Mouse (Mus musculus): ENCODE measurements around the gene Cenpb.

Gene Cenpb

GRCm38 (mm10) chr2:131200710-131201109, 20.8 kb upstream of the Cenpb start:
- DNase-seq (ENCODE audit: low read depth), result no peak

- no peak for DNase-seq (ENCODE audit: low read depth)
Observed at GRCm38 (mm10) chr2:131196606-131197316, 16.9 kb upstream of the Cenpb start.

DNA sequence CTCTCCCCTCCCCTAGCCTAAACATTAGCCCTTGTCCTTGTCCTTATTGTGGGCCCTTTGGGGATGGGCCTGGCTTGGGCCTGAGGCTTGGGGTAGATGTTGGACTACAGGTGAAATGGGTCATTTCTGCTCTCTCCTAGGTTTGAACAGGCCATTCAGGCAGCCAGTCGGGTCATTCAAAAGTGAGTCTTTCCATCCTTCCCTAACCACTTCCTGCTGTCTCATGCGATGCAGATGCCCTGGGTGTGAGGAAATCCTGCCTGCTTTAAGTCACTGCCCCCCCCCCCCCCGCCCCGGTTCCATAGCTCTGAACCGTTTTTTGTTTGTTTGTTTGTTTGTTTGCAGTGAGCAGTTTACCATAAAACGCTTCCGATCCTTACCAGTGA, 11.1 kb upstream of the Cenpb start:
- DNase-seq (ENCODE audit: low read depth), result peak; percentile 37

DNA sequence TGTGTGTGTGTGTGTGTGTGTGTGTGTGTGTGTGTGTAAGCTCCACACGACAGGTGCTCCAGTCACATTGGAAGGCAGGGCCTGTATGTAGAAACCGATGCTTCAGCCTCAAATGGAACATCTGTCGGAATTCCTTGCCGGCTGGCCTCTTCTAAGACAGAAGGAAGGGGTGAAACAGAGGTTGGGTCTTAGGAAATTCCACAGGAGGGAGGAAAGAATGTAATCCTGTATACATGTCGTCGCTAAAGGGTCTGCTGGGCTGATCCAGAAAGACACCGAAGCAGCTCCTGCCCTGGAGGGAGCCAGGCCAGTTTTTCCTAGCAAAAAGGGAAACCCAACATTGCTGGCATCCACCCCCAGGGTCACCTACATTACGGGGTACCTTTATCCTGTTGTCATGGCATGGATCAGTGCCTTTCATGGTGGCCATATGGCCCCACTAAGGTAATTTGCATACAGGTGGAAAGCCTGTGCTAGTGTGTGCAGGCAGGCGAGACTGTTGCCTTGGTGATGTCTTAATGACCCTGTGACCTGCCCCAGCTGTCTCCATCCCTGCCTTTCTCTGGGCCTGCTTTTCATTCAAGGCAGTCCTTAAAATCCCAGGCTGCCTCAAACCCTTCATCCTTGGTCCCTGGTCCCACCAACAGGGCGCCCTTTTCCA, 10.6 kb upstream of the Cenpb start:
- no peak for DNase-seq (ENCODE audit: low read depth)

GRCm38 (mm10) chr2:131189521-131190309, 9.8 kb upstream of the Cenpb start:
- peak; percentile 62 for DNase-seq (ENCODE audit: low read depth)

GRCm38 (mm10) chr2:131188311-131188710, 8.4 kb upstream of the Cenpb start:
- DNase-seq (ENCODE audit: low read depth), result peak; percentile 61

- DNase-seq (ENCODE audit: low read depth), result peak; percentile 33
Observed at GRCm38 (mm10) chr2:131187602-131187922, 7.7 kb upstream of the Cenpb start.

- peak; percentile 86 for DNase-seq (ENCODE audit: low read depth)
Observed at GRCm38 (mm10) chr2:131186771-131187601, 7.1 kb upstream of the Cenpb start, which contains the start of the genes Cdc25b and Spef1. Cdc25b (plus strand) TSS chr2:131186949. Spef1 (minus strand) TSS chr2:131187282.

- DNase-seq (ENCODE audit: low read depth), result no peak
Observed at GRCm38 (mm10) chr2:131186343-131186742, 6.5 kb upstream of the Cenpb start.

DNA sequence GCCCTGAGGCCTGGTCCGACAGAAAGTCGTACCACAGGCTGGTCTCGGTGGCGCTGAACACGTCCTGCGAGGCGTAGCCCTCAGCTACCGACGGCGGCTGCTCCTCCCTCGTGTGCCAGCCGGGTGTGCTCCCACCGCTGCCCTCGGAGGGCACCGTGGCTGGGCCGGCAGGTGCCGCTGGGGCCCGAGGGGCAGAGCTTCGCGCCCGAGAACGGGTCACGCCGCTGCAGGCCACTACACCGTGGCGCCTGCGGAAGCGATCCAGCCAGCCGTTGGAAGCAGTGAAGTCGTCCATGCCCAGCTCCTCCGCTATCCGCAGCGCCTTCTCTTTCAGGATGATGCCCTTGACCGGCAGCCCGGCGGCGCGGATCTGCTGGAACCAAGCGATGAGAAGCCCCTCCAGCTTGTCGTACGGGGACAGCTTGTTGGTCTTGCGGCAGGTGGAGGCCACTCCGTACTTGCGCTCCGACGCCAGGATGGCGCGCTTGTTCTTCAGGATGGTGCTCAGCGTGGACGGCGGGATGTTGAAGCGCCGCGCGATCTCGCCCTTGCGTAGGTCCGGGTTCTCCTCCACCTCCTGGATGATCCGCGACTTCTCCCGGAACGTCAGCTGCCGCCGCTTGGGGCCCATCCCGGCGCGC, 501 bp downstream of the Cenpb start:
- peak; percentile 62 for DNase-seq (ENCODE audit: low read depth)

GRCm38 (mm10) chr2:131178828-131179245, 1.0 kb downstream of the Cenpb start:
- DNase-seq (ENCODE audit: low read depth), result no peak

GRCm38 (mm10) chr2:131177932-131178331, 1.9 kb downstream of the Cenpb start:
- DNase-seq (ENCODE audit: low read depth), result no peak

- no peak for DNase-seq (ENCODE audit: low read depth)
Observed at GRCm38 (mm10) chr2:131176491-131176890, 3.4 kb downstream of the Cenpb start.

GRCm38 (mm10) chr2:131175945-131176309, 3.9 kb downstream of the Cenpb start:
- DNase-seq (ENCODE audit: low read depth), result no peak

GRCm38 (mm10) chr2:131175286-131175944, 4.5 kb downstream of the Cenpb start:
- no peak for DNase-seq (ENCODE audit: low read depth)

DNA sequence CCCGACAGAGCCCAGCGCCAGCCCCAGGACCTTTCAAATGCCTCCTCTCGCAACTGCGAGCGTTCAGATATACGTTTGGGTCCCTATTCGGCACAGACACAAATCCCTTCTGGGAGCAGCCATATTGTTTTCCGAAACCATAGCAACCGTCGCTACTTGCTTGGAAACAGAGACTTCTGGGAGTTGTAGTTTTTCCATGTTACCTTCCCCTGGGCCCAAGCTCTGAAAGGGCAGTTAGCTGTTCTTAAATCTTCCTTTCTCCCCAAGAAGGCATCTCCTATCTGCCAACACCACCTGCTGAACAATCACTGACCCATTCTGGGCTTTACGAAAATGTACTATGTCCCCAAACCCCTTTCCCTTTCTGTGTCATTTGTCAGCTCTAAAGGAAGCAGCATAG, 5.2 kb downstream of the Cenpb start:
- DNase-seq (ENCODE audit: low read depth), result peak; percentile 87

GRCm38 (mm10) chr2:131172322-131172721, 7.5 kb downstream of the Cenpb start:
- no peak for DNase-seq (ENCODE audit: low read depth)

- peak; percentile 48 for DNase-seq (ENCODE audit: low read depth)
Observed at GRCm38 (mm10) chr2:131171401-131172104, 8.3 kb downstream of the Cenpb start.

GRCm38 (mm10) chr2:131170936-131171335, 8.9 kb downstream of the Cenpb start:
- DNase-seq (ENCODE audit: low read depth), result no peak

DNA sequence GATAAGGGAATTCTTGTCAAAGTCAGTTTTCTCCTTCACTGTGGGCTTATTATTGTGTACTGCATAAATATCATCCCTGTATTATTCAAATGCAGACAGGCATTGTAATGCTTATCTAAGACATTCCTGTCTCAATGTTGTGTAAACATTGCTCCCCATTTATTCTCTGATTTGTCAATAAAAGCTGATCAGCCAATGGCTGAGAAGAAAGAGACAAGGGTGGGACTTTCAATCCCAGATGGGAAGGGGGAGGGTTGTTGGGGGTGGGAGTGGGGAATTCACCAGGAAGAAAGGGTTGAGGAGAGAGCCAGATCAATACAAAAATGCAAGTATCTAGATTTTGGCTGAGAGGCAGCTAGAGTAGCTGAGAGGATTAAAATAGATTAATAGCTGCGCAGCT, 11.0 kb downstream of the Cenpb start:
- no peak for DNase-seq (ENCODE audit: low read depth)

Measured in naive thymus-derived CD4-positive, alpha-beta T cell, adult 2 months (primary cell).